In the genomic region with DNA sequence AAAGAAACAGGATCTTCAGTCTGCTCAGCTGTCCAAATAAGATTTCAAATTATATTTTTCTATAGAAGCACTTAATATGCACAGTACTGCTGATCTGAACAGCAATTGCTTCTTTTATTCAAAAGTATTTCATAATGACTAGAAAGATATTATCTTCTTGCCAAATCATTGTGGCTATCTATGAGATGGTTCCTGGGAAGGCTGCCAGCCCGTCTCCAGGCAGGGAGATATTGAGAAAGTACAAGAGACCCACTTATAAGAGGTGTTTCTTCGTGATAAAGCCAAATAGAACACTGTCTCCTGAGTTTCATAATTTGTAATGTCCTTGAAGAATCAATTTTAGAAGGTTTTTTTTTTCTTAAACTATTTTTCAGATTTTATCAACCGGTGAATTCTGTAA, we compare ENCODE assay signal across 15 mouse cellular contexts. TPM values are rescaled to one million over a fixed set of nuclear protein-coding genes. Genes with fewer than 3 reads are reported as not detected.
DNase-seq lines count a peak whose midpoint lies in the region; ATAC-seq lines count a peak whose summit lies in the region.
"Had no signal": no experiment of that assay in that cellular context is flagged by ENCODE, and none has a peak within 500 bp of the region (broad histone marks: within the 10 kb centered on the region; RNA-seq: fewer than 3 reads in every experiment).

No protein-coding gene starts in this region.

- H3K9me3 ChIP-seq in embryonic facial prominence, embryonic 10.5 days, result no peaks in the 10 kb centered on the region
- H3K9me3 ChIP-seq: G1E had no signal

- no peaks in the 10 kb centered on the region for H3K27me3 ChIP-seq in embryonic facial prominence, embryonic 10.5 days (replicated peaks; ENCODE audit: low read depth, poor library complexity, severe bottlenecking)

- H3K4me1 ChIP-seq in embryonic facial prominence, embryonic 10.5 days, result no peaks in the 10 kb centered on the region

- peak; percentile 25 to 79 for DNase-seq in adrenal gland, adult (ENCODE audit: inconsistent age in 2 of 2, low spot score in 1 of 2)
- DNase-seq in adrenal gland, postnatal 4 days (ENCODE audit: low spot score in 2 of 2), result no peak
- DNase-seq in left cerebral cortex, adult 18-20 months (ENCODE audit: low spot score in 2 of 2), result peak; percentile 13 to 18
- DNase-seq in left cerebral cortex, postnatal 36 days (ENCODE audit: low spot score in 2 of 2), result no peak
- DNase-seq in brain, adult 2 months (ENCODE audit: low read depth, low spot score), result peak; percentile 80
- DNase-seq in embryonic facial prominence, embryonic 10.5 days (ENCODE audit: low spot score), result no peak
- DNase-seq in retina, postnatal 1 day, result no peak
- DNase-seq: liver; spleen, adult 18-20 months; thymus, adult 2 months had no signal

- intact Hi-C loops in left cerebral cortex, postnatal 36 days (cut with DNase I), result no loop called here

- 81% methylated on average over 3 of the region's 3 CpGs for WGBS in embryonic facial prominence, embryonic 10.5 days

- no peak overlapping the region for H3K4me3 ChIP-seq in embryonic facial prominence, embryonic 10.5 days

- H3K36me3 ChIP-seq in embryonic facial prominence, embryonic 10.5 days (replicated peaks), result no peaks in the 10 kb centered on the region
- H3K36me3 ChIP-seq: G1E had no signal

- ATAC-seq in megakaryocyte progenitor cell, adult 5-6 weeks (replicated peaks; ENCODE audit: poor library complexity), result peak; percentile 60

- no peak overlapping the region for H3K27ac ChIP-seq in embryonic facial prominence, embryonic 10.5 days (replicated peaks)

RNA-seq across cellular contexts. Expression of gene Rnf133, which starts 13.0 kb away (rescaled TPM):
- under 1 TPM; 0.31 TPM for total RNA-seq in adrenal gland, postnatal 4 days (2021)
- total RNA-seq in left cerebral cortex, adult 18-20 months (2021), result under 1 TPM; 0.46 to 0.52 TPM
- total RNA-seq in left cerebral cortex, postnatal 36 days (2021), result 1 to 10 TPM in 1 of 2 experiments, under 1 TPM in 1; 0.57 to 1.6 TPM
- total RNA-seq in megakaryocyte progenitor cell, adult 5-6 weeks (2015), result not detected in 2 replicates
- not detected in 2 replicates for total RNA-seq in megakaryocyte progenitor cell, adult 5-6 weeks (2017)
- polyA plus RNA-seq in embryonic facial prominence, embryonic 10.5 days (2016; fragmentation: Nextera tagmentation; extraction: Ambion mirVana), result not detected in 2 replicates
- polyA plus RNA-seq: embryonic facial prominence, embryonic 11.5 days; G1E; heart, embryonic 11.5 days; neural tube, embryonic 11.5 days; thymus, adult 2 months had no signal

RNA-seq across cellular contexts. Expression of gene Rnf148, which starts 17.9 kb away (rescaled TPM):
- under 1 TPM in 1 of 2 experiments, not detected in 1; 0.31 TPM for total RNA-seq in adrenal gland, postnatal 4 days (2021)
- under 1 TPM; 0.63 to 0.70 TPM for total RNA-seq in left cerebral cortex, adult 18-20 months (2021)
- total RNA-seq in left cerebral cortex, postnatal 36 days (2021), result 1 to 10 TPM in 1 of 2 experiments, under 1 TPM in 1; 0.86 to 1.4 TPM
- not detected in 2 replicates for total RNA-seq in megakaryocyte progenitor cell, adult 5-6 weeks (2015)
- not detected in 2 replicates for total RNA-seq in megakaryocyte progenitor cell, adult 5-6 weeks (2017)
- polyA plus RNA-seq in embryonic facial prominence, embryonic 10.5 days (2016; fragmentation: Nextera tagmentation; extraction: Ambion mirVana), result not detected in 2 replicates
- polyA plus RNA-seq: embryonic facial prominence, embryonic 11.5 days; G1E; heart, embryonic 11.5 days; neural tube, embryonic 11.5 days; thymus, adult 2 months had no signal

Comparison
In these comparisons a context has a peak if more than half of its experiments do, and no peak if none do; other contexts are left out.
1. DNase-seq: peak in adrenal gland, adult (2 of 2), left cerebral cortex, adult 18-20 months (2 of 2) and brain, adult 2 months (single experiment); none in adrenal gland, postnatal 4 days (0 of 2), left cerebral cortex, postnatal 36 days (0 of 2), embryonic facial prominence, embryonic 10.5 days (single experiment) and retina, postnatal 1 day (single experiment).